Mouse (Mus musculus): Measurements from ENCODE around the gene Gm37240. TPM values are rescaled to one million over a fixed set of nuclear protein-coding genes. Genes with fewer than 3 reads are reported as not detected.

The Gm37240 gene
- polyA plus RNA-seq, 1 experiment, result not detected

- TF ChIP-seq CTCF (IDR thresholded peaks at IDR 0.05; ENCODE audit: insufficient read depth, low read depth, low read length), result no peak
- TF ChIP-seq POLR2A (IDR thresholded peaks at IDR 0.05; ENCODE audit: insufficient read depth, low read depth, low read length), result no peak
- Histone ChIP-seq H3K4me1 (ENCODE audit: control insufficient read depth, insufficient read depth, low read length) (peaks cover 2% of the 10 kb centered on the region; the same call in 1 of the 2 replicates), H3K4me3 (ENCODE audit: insufficient read depth, low read depth, low read length) (no peak overlapping the region), H3K27ac (ENCODE audit: insufficient read depth, low read depth, low read length) (no peak overlapping the region)
- 91% methylated on average over 4 of the region's 4 CpGs for WGBS
Observed at GRCm38 (mm10) chr3:85698496-85698895, 188.8 kb downstream of the Gm37240 start.

GRCm38 (mm10) chr3:85695056-85695455, 192.3 kb downstream of the Gm37240 start:
- no peak overlapping the region for H3K27ac ChIP-seq (ENCODE audit: insufficient read depth, low read depth, low read length)
- WGBS, result 92% methylated on average over 3 of the region's 3 CpGs
- no peaks in the 10 kb centered on the region for H3K4me1 ChIP-seq (ENCODE audit: control insufficient read depth, insufficient read depth, low read length)
- TF ChIP-seq CTCF (IDR thresholded peaks at IDR 0.05; ENCODE audit: insufficient read depth, low read depth, low read length) (no peak), POLR2A (IDR thresholded peaks at IDR 0.05; ENCODE audit: insufficient read depth, low read depth, low read length) (no peak)
- no peak overlapping the region for H3K4me3 ChIP-seq (ENCODE audit: insufficient read depth, low read depth, low read length)

GRCm38 (mm10) chr3:85693013-85693412, 194.3 kb downstream of the Gm37240 start:
- no peaks in the 10 kb centered on the region for H3K4me1 ChIP-seq (ENCODE audit: control insufficient read depth, insufficient read depth, low read length)
- H3K4me3 ChIP-seq (ENCODE audit: insufficient read depth, low read depth, low read length), result no peak overlapping the region
- WGBS, result 55% methylated on average over 3 of the region's 3 CpGs
- no peak overlapping the region for H3K27ac ChIP-seq (ENCODE audit: insufficient read depth, low read depth, low read length)
- TF ChIP-seq CTCF (IDR thresholded peaks at IDR 0.05; ENCODE audit: insufficient read depth, low read depth, low read length), result no peak
- no peak for TF ChIP-seq POLR2A (IDR thresholded peaks at IDR 0.05; ENCODE audit: insufficient read depth, low read depth, low read length)

GRCm38 (mm10) chr3:85691134-85691533, 196.2 kb downstream of the Gm37240 start:
- no peak overlapping the region for H3K4me3 ChIP-seq (ENCODE audit: insufficient read depth, low read depth, low read length)
- 84% methylated on average over 4 of the region's 4 CpGs for WGBS

GRCm38 (mm10) chr3:85688341-85688740, 199.0 kb downstream of the Gm37240 start:
- Histone ChIP-seq H3K4me1 (ENCODE audit: control insufficient read depth, insufficient read depth, low read length) (no peaks in the 10 kb centered on the region), H3K27ac (ENCODE audit: insufficient read depth, low read depth, low read length) (no peak overlapping the region), H3K4me3 (ENCODE audit: insufficient read depth, low read depth, low read length) (no peak overlapping the region)
- WGBS, result 95% methylated on average over 14 of the region's 14 CpGs
- TF ChIP-seq CTCF (IDR thresholded peaks at IDR 0.05; ENCODE audit: insufficient read depth, low read depth, low read length) (no peak), POLR2A (IDR thresholded peaks at IDR 0.05; ENCODE audit: insufficient read depth, low read depth, low read length) (no peak)

More at GRCm38 (mm10) chr3:85691134-85691533, 196.2 kb downstream of the Gm37240 start:
- no peak for TF ChIP-seq CTCF (IDR thresholded peaks at IDR 0.05; ENCODE audit: insufficient read depth, low read depth, low read length)
- TF ChIP-seq POLR2A (IDR thresholded peaks at IDR 0.05; ENCODE audit: insufficient read depth, low read depth, low read length), result no peak
- H3K4me1 ChIP-seq (ENCODE audit: control insufficient read depth, insufficient read depth, low read length), result no peaks in the 10 kb centered on the region
- H3K27ac ChIP-seq (ENCODE audit: insufficient read depth, low read depth, low read length), result no peak overlapping the region

- WGBS, result 85% methylated on average over 8 of the region's 8 CpGs
- no peaks in the 10 kb centered on the region for H3K4me1 ChIP-seq (ENCODE audit: control insufficient read depth, insufficient read depth, low read length)
- H3K4me3 ChIP-seq (ENCODE audit: insufficient read depth, low read depth, low read length), result no peak overlapping the region
- H3K27ac ChIP-seq (ENCODE audit: insufficient read depth, low read depth, low read length), result no peak overlapping the region
- TF ChIP-seq CTCF (IDR thresholded peaks at IDR 0.05; ENCODE audit: insufficient read depth, low read depth, low read length), result no peak
- TF ChIP-seq POLR2A (IDR thresholded peaks at IDR 0.05; ENCODE audit: insufficient read depth, low read depth, low read length), result no peak
Observed at GRCm38 (mm10) chr3:85685271-85685670, 202.0 kb downstream of the Gm37240 start.

- TF ChIP-seq POLR2A (IDR thresholded peaks at IDR 0.05; ENCODE audit: insufficient read depth, low read depth, low read length), result no peak
- TF ChIP-seq CTCF (IDR thresholded peaks at IDR 0.05; ENCODE audit: insufficient read depth, low read depth, low read length), result no peak
- H3K4me1 ChIP-seq (ENCODE audit: control insufficient read depth, insufficient read depth, low read length), result no peaks in the 10 kb centered on the region
- H3K4me3 ChIP-seq (ENCODE audit: insufficient read depth, low read depth, low read length), result no peak overlapping the region
- no peak overlapping the region for H3K27ac ChIP-seq (ENCODE audit: insufficient read depth, low read depth, low read length)
- 86% methylated on average over 5 of the region's 5 CpGs for WGBS
Observed at GRCm38 (mm10) chr3:85683618-85684017, 203.7 kb downstream of the Gm37240 start.

- H3K27ac ChIP-seq (ENCODE audit: insufficient read depth, low read depth, low read length), result no peak overlapping the region
- H3K4me3 ChIP-seq (ENCODE audit: insufficient read depth, low read depth, low read length), result no peak overlapping the region
- TF ChIP-seq CTCF (IDR thresholded peaks at IDR 0.05; ENCODE audit: insufficient read depth, low read depth, low read length) (no peak), POLR2A (IDR thresholded peaks at IDR 0.05; ENCODE audit: insufficient read depth, low read depth, low read length) (no peak)
- 81% methylated on average over 7 of the region's 7 CpGs for WGBS
- H3K4me1 ChIP-seq (ENCODE audit: control insufficient read depth, insufficient read depth, low read length), result no peaks in the 10 kb centered on the region
Observed at GRCm38 (mm10) chr3:85681136-85681535, 206.2 kb downstream of the Gm37240 start.

- Histone ChIP-seq H3K27ac (ENCODE audit: insufficient read depth, low read depth, low read length) (no peak overlapping the region), H3K4me1 (ENCODE audit: control insufficient read depth, insufficient read depth, low read length) (no peaks in the 10 kb centered on the region), H3K4me3 (ENCODE audit: insufficient read depth, low read depth, low read length) (no peak overlapping the region)
- 94% methylated on average over 5 of the region's 5 CpGs for WGBS
- no peak for TF ChIP-seq POLR2A (IDR thresholded peaks at IDR 0.05; ENCODE audit: insufficient read depth, low read depth, low read length)
- TF ChIP-seq CTCF (IDR thresholded peaks at IDR 0.05; ENCODE audit: insufficient read depth, low read depth, low read length), result no peak
Observed at GRCm38 (mm10) chr3:85679960-85680359, 207.4 kb downstream of the Gm37240 start.

Measured in olfactory bulb, adult 2 months (tissue).